Mouse (Mus musculus): ENCODE results near the gene Zswim1.

- TF ChIP-seq HCFC1 (IDR thresholded peaks at IDR 0.05; ENCODE audit: borderline replicate concordance, insufficient read depth, low read length) (no peak), ZC3H11A (IDR thresholded peaks at IDR 0.05; ENCODE audit: borderline replicate concordance, low read depth, low read length) (no peak)
These were observed 45.7 kb upstream of the Zswim1 start for GRCm38 (mm10) chr2:164776801-164777200.

All from ES-E14 (cell line).